Mouse (Mus musculus): ENCODE data around the gene Slc31a2.
"Not testable (repeated sequence)": the region's sequence is repeated elsewhere in the genome, so short reads cannot be mapped to it uniquely, and the experiment has no call there.

Gene Slc31a2

DNA sequence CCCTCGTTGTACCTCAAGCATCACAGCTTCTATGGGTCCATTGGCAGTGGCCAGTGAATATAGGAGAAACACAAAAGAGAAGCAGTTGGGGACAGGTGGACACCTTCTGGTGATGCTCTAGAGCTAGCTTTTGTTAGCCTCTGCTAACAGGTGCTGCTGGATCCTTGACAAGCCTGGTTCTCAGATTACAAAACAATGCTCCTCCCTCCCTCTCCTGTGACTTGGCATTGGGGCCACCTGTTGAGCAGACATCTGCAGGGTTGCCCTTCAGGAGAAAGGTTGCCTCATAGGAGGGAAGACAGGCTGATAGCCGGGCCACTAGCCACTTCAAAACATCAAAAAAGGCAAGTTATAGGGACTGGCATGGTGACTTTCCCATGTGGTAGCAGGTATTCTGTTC is at the start of gene Slc31a2:
Slc31a2 (plus strand) TSS at position 287 of the 400 bp plus-strand sequence.
- no peak for DNase-seq

DNA sequence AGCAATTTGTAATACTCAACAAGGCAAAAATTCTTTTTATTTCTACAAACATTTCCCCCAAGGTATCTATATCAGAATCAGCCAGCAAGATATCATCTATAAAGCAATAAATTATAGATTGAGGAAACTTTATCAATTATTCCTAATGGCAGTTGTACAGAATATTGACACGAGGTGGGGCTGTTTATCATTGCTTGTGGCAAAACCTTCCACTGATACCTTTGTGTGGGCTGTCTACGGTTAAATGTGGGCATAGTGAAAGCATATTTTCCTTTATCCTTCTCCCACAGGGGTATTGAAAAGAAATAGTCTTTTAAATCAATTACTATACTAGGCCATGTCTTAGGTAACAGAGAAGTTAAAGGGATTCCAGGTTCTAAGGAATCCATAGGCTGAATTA is 48.9 kb upstream of the Slc31a2 start:
- DNase-seq: no peak

DNA sequence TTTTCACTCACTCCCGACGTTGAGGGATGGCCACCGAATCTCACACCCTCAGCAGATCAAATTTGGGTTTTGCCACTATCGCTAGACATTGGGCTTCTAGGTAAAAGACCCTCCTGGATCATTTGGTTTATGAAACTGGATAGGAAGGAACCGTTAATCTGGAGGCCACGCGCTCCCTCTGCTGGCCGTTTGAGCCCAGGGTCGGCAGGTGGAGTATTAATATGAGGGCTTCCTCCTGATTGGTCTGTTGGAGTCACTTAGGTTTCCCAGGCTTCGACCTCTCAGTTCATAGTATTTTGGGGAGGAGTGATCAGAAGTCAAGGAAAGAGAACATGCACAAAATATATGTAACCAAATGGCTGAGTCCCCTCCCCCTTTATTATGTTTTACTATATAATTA is 34.0 kb upstream of the Slc31a2 start:
- DNase-seq: peak; percentile 62 to 76

GRCm38 (mm10) chr4:62229448-62229847 is 32.9 kb upstream of the Slc31a2 start:
- peak in 1 of 2 experiments; percentile 48 for DNase-seq

- no peak for DNase-seq
These were observed 32.2 kb upstream of the Slc31a2 start for GRCm38 (mm10) chr4:62230153-62230552.

DNA sequence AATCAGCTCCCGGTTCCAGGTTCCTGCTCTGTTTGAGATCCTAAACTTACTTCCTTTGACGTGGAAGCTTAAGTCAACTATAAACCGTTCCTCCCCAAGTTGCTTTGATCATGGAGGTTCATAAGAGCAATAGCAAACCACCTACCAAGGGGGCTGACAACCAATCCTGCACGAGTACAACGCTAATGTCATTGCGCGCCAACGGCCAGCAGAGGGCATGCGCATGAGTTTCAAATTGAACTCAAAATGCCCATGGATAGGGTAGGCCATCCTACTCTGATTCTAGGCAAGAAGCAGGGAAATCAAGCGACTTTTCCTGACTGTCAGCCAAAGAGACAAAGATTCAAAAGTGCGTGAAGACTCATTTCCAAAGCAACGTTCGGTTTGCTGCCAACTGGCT is 31.6 kb upstream of the Slc31a2 start, which contains the start of gene Zfp37:
Zfp37 (minus strand) TSS at position 279 of the 400 bp plus-strand sequence.
- peak in 1 of 2 experiments; percentile 21 for DNase-seq

- DNase-seq: no peak
These were observed 21.8 kb upstream of the Slc31a2 start for GRCm38 (mm10) chr4:62240586-62240985.

DNA sequence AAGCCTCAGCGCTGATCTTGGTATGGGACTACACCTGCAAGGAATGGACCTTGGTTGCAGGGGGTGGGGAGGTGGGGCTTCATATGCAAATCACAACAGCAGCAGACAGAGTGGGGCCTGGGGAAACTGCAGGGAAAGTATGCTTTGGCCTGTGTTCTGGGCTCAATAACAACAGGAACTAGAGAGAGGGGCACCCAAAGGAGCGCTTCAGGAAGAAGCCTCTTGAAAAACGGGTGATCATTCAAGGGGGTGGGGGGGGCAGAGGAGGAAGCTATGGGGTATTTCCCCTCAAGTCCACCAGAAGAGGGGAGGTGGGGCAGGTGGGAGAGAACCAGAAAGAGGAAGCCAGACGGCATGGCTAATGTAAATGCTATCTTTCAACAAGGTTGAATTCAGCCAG is 14.0 kb upstream of the Slc31a2 start:
- DNase-seq: no peak

DNA sequence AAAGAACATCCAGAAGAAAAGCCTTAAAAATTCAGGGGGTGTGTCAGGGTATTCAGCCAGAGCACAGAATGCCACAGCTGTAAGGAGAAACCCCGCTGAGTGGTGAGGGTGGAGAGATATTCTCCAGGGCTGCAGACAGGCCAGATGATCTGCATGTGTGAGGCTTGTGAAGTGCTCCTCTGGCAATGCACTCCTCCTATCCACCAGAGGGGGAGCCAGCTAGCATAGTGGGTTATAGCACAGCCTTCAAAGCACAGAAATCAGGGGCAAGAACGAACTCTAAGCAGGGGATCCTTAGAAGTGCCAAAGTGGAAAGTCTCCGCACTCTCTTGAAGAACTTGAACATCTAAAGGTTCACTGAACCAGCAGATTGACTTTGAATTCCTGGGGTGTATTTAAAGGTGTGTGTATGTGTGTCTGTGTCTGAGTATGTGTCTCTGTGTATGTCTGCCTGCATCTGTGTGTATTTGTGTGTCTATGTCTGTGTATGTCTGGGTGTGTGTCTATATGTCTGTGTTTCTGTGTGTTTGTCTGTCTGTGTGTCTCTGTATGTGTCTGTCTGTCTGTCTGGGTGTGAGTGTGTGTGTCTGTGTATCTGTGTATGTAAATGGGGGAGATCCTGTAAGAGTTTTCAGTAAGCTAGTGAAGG is 11.3 kb upstream of the Slc31a2 start:
- peak in 1 of 2 experiments; percentile 12 for DNase-seq

- no peak for DNase-seq
These were observed 10.6 kb upstream of the Slc31a2 start for GRCm38 (mm10) chr4:62251776-62252175.

DNA sequence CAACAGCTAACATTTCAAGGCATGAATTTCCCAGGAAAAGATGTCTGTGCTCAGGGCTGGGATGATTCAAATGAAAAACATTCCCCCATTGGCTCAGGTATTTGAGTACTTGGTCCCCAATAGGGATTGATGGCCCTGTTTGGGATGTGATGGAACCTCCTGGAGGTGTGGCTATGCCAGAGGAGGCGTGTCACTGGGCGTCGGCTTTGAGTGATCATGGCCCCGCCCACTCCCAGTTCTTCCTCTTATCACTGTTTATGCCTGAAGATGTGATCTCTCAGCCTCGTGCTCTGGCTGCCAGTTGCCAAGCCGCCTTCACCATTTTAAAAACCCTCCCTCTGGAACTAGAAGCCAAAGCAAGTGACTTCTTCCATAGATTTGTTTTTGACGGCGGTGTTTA is 7.8 kb upstream of the Slc31a2 start:
- no peak for DNase-seq

GRCm38 (mm10) chr4:62256931-62257330 is 5.4 kb upstream of the Slc31a2 start:
- no peak for DNase-seq

DNA sequence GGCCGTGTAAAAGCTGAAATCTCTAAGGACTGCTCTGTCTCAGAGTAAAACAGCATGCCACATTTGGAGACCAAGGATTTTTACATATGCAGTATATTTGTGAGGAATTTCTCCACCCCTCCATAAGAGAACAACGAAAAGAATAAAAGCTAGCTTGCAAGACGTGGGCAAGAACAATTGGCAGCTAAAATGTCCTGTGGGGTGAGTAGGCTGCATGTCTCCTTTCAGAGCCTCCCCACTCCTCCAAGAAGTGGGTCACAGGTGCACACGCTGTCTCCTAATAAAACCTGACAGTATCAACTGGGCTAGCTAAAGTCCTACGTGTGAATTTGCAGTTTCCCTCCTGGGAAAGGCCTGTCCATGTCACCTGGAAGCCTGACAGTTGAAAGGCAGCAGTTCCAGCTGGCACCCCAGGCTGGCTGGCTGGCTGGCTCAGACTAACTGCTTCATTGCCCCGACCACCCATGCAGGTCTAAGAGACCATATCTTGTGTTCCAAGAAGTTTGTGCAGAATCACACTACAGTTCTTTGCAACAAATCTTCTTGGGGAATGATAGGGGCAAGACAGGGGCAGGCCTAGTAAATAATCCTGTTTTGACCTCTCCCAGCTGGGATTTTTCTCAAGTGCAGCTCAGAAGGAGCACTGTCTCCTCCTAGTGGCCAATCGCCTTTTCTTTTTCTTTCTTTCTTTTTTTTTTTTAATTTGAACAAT is 927 bp downstream of the Slc31a2 start:
- peak; percentile 21 to 23 for DNase-seq

GRCm38 (mm10) chr4:62265154-62265836 is 2.9 kb downstream of the Slc31a2 start:
- DNase-seq: no peak

DNA sequence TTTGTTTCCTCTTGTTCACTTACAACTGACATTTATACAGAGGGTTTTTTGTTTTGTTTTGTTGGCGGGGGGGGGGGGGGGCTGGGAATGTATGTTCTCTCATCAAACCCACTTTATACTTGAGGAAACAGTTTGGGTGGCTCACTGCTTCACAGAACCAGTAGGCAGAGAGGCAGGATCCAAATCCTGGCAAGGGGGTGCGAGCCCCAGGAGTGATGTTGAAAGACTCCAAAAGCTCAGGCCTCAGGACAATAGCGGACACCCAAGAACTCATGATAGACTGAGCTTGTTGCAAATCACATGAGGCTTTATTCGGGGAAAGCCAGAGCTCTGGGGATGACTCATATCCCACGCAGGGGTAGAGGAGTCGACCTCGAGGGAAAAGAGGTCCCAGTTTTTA is 3.7 kb downstream of the Slc31a2 start:
- not testable (repeated sequence) for DNase-seq

GRCm38 (mm10) chr4:62267101-62267500 is 4.7 kb downstream of the Slc31a2 start:
- no peak for DNase-seq

- DNase-seq: no peak
These were observed 10.3 kb downstream of the Slc31a2 start for GRCm38 (mm10) chr4:62272696-62273095.

- DNase-seq: no peak
These were observed 11.6 kb downstream of the Slc31a2 start for GRCm38 (mm10) chr4:62273916-62274315.

- no peak for DNase-seq
These were observed 12.6 kb downstream of the Slc31a2 start for GRCm38 (mm10) chr4:62274841-62275536.

GRCm38 (mm10) chr4:62276642-62277041 is 14.3 kb downstream of the Slc31a2 start:
- DNase-seq: no peak

DNA sequence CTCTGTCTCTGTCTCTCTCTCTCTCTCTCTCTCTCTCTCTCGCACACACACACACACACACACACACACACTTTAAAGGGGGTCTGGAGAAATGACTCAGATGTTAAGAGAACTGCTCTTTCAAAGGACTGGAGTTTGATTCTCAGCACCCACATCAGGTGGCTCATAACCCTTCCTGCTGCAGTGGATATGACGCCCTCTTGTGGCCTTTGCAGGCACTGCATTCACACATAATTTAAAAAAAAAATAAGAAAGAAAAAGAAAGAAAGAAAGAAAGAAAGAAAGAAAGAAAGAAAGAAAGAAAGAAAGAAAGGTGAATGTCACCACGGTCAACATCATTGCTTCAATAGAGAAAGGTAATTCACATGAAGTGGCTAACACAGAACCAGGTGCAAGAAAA is 14.9 kb downstream of the Slc31a2 start:
- no peak for DNase-seq

DNA sequence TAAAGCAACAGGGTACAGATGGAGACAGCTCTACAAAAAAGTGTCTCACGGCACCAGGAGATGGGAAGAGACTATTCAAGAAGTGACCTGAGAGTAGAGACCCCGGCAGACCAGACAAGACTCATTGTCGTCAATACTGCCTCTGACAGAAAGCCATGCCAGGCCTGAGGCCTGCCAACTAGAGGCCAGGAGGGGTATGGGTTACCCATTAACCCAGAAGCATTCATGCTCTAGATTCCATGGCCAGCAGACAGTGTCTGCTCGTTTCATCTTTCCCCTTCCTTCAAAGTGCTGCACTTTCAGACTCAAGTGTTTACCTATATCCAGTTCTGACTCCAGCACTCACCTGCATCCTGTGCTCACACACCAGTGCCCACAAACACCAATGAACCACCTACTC is 15.7 kb downstream of the Slc31a2 start:
- peak in 1 of 2 experiments; percentile 0 for DNase-seq

GRCm38 (mm10) chr4:62281319-62281718 is 19.0 kb downstream of the Slc31a2 start:
- no peak for DNase-seq
